ENCODE assay signal across 29 mouse cellular contexts in genomic region chr2:60844259-60844658, GRCm38 (mm10).
"Had no signal": no experiment of that assay in that cellular context is flagged by ENCODE, and none has a peak within 500 bp of the region (broad histone marks: within the 10 kb centered on the region; RNA-seq: fewer than 3 reads in every experiment).

No protein-coding gene starts in this region.

- H3K4me1 ChIP-seq: hindbrain, embryonic 12.5 days had no signal

- H3K4me3 ChIP-seq: heart, embryonic 10.5 days; heart, embryonic 12.5 days; heart, embryonic 13.5 days; heart, embryonic 15.5 days; hindbrain, embryonic 10.5 days; hindbrain, embryonic 12.5 days; hindbrain, embryonic 13.5 days; hindbrain, embryonic 15.5 days; intestine, embryonic 15.5 days; kidney, embryonic 15.5 days; layer of hippocampus, adult 2 months had no signal

- H3K36me3 ChIP-seq: hindbrain, embryonic 12.5 days; hindbrain, embryonic 13.5 days; hindbrain, embryonic 15.5 days had no signal

- H3K4me2 ChIP-seq: heart, embryonic 11.5 days; heart, embryonic 12.5 days; heart, embryonic 13.5 days; heart, embryonic 15.5 days; hindbrain, embryonic 12.5 days; hindbrain, embryonic 13.5 days; hindbrain, embryonic 14.5 days; hindbrain, embryonic 15.5 days; intestine, embryonic 15.5 days; kidney, embryonic 15.5 days had no signal

- H3K9ac ChIP-seq: heart, embryonic 12.5 days; heart, embryonic 13.5 days; heart, embryonic 15.5 days; hindbrain, embryonic 12.5 days; hindbrain, embryonic 13.5 days; hindbrain, embryonic 14.5 days; hindbrain, embryonic 15.5 days; intestine, embryonic 15.5 days; kidney, embryonic 15.5 days had no signal

- ATAC-seq: hindbrain, embryonic 16.5 days; hindbrain, postnatal 0 days; inflammation-experienced regulatory T-cells, adult 6 months; intestine, embryonic 15.5 days; intestine, embryonic 16.5 days; intestine, postnatal 0 days had no signal

- H3K27ac ChIP-seq: heart, embryonic 10.5 days; heart, embryonic 13.5 days; heart, embryonic 15.5 days; hindbrain, embryonic 10.5 days; hindbrain, embryonic 12.5 days; hindbrain, embryonic 13.5 days; hindbrain, embryonic 14.5 days; hindbrain, embryonic 15.5 days; hindbrain, postnatal 0 days; intestine, embryonic 15.5 days; kidney, embryonic 15.5 days; kidney, postnatal 0 days; layer of hippocampus, adult 2 months had no signal

- H3K9me3 ChIP-seq: heart, embryonic 10.5 days; heart, embryonic 12.5 days; heart, embryonic 13.5 days; heart, embryonic 15.5 days; hindbrain, embryonic 10.5 days; hindbrain, embryonic 12.5 days; hindbrain, embryonic 13.5 days; hindbrain, embryonic 15.5 days; intestine, embryonic 15.5 days; kidney, embryonic 15.5 days had no signal

- H3K27me3 ChIP-seq: heart, embryonic 12.5 days; heart, embryonic 13.5 days; heart, embryonic 15.5 days; hindbrain, embryonic 12.5 days; hindbrain, embryonic 13.5 days; hindbrain, embryonic 15.5 days; intestine, embryonic 15.5 days; kidney, embryonic 15.5 days had no signal

- DNase-seq: heart, postnatal 10 days; heart, postnatal 14 days; heart, postnatal 36 days; heart, postnatal 4 days; kidney, adult 11 months; kidney, adult 18-20 months; kidney, adult 8-10 months; kidney, postnatal 4 days; layer of hippocampus, adult 9-11 months; layer of hippocampus, postnatal 36 days had no signal
